Mouse (Mus musculus) C2C12 (cell line): ENCODE measurements at regions not wholly inside any gene's neighbourhood (a gene's known extent, or its start where the extent isn't known, plus 50 kb on each side); places are given as distances from the start of the nearest gene placed in this dataset.

Source experiments
- CEBPB ChIP-seq: IDR thresholded peaks from one replicate; pipeline ENCODE4 v1.6.1; 2011; ENCODE audit warnings: low read depth, mild to moderate bottlenecking, control low read depth, moderate library complexity
- CTCF ChIP-seq: IDR thresholded peaks from one replicate; pipeline ENCODE4 v1.5.1; 2011; ENCODE audit not compliant: control insufficient read depth, insufficient read depth, insufficient read length
- FOSL1 ChIP-seq: IDR thresholded peaks from one replicate; pipeline ENCODE4 v1.8.0; 2011; ENCODE audit warnings: mild to moderate bottlenecking, low read length; ENCODE audit not compliant: poor library complexity, insufficient read depth, severe bottlenecking
- MAX ChIP-seq: IDR thresholded peaks from one replicate; pipeline ENCODE4 v1.6.1; 2011; ENCODE audit warnings: mild to moderate bottlenecking, control low read depth
- MYOG ChIP-seq: IDR thresholded peaks from one replicate; pipeline ENCODE4 v1.6.1; 2011; ENCODE audit not compliant: control insufficient read depth, insufficient read length; ENCODE audit errors: extremely low read depth
- USF1 ChIP-seq: IDR thresholded peaks from one replicate; pipeline ENCODE4 v1.6.1; 2011; ENCODE audit warnings: low read depth, mild to moderate bottlenecking, control low read depth, moderate library complexity

DNA sequence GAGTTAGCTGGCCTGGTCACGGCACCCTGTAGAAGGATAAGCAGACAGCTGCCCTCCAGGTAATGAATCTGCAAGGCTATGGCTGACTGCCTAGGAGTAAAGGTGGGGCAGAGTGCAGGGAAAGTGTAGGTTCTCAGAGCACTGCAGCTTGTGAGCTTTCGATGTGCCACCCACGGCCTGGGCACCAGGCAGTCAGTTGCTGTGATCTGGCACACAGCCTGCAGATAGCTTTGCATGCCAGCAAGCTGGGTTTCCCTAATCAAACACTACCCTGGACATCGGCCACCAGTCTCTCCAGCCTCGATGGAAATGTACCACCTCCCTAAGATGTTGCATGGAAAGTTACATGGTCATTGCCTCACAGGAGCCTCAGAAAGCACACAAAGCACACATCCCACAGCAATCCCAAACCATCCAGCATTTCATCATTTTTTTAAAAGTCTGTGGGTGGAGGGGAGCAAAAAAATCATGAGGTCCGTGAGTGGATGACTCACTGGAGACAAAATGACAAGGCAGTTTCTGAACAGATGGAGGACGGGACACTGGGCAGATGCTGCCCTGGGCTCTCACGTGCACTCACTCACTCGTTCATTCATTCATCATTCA lies 112.7 kb downstream of the Ets2 start:
- TF ChIP-seq CTCF = no peak
- peak; percentile 80 for TF ChIP-seq CEBPB
- TF ChIP-seq USF1 = peak; percentile 49
- TF ChIP-seq FOSL1 = peak; percentile 23
- TF ChIP-seq MAX = peak; percentile 22
- TF ChIP-seq MYOG = no peak
